Mouse (Mus musculus) limb, embryonic 13.5 days (tissue): ENCODE results near the gene Pdzd11. TPM values are rescaled to one million over a fixed set of nuclear protein-coding genes. Genes with fewer than 3 reads are reported as not detected.

Experiments
- ATAC-seq: fragments of 200-750 bp; cut with Nextera tagmentation; 2 replicates; pipeline ENCODE4 v1.8.0; 2017; ENCODE audit warnings: low read depth, moderate number of reproducible peaks, moderate TSS enrichment; ENCODE audit not compliant: low FRiP score
- H3K27ac ChIP-seq: fragments of 300-500 bp; sonication (generic); 2 replicates; pipeline ENCODE4 v1.5.1; 2015; ENCODE audit warnings: inconsistent platforms, mild to moderate bottlenecking, moderate library complexity
- H3K27me3 ChIP-seq: fragments of 300-500 bp; sonication (generic); 2 replicates; pipeline ENCODE4 v1.6.1; 2015; ENCODE audit warnings: mild to moderate bottlenecking, inconsistent platforms
- H3K36me3 ChIP-seq: fragments of 300-500 bp; sonication (generic); 2 replicates; pipeline ENCODE4 v1.6.1; 2015; ENCODE audit warnings: inconsistent platforms, mild to moderate bottlenecking, moderate library complexity
- H3K4me1 ChIP-seq: fragments of 300-500 bp; sonication (generic); 2 replicates; pipeline ENCODE4 v1.6.1; 2015; ENCODE audit warnings: inconsistent platforms
- H3K4me2 ChIP-seq: fragments of 300-500 bp; sonication (generic); replicated peaks from 2 replicates; pipeline ENCODE4 v1.6.1; 2015; ENCODE audit warnings: inconsistent platforms, mild to moderate bottlenecking, moderate library complexity
- H3K4me3 ChIP-seq: fragments of 300-500 bp; sonication (generic); 2 replicates; pipeline ENCODE4 v1.5.1; 2015; ENCODE audit warnings: moderate library complexity, mild to moderate bottlenecking, inconsistent platforms
- H3K9ac ChIP-seq: fragments of 300-500 bp; sonication (generic); 2 replicates; pipeline ENCODE4 v1.6.1; 2015; ENCODE audit warnings: mild to moderate bottlenecking, inconsistent platforms
- H3K9me3 ChIP-seq: fragments of 300-500 bp; sonication (generic); 2 replicates; pipeline ENCODE4 v1.6.1; 2016; ENCODE audit warnings: inconsistent platforms
- WGBS: fragments of 180-500 bp; shearing (Covaris S2); methylation state at CpG from one replicate; pipeline ENCODE4 v1.1.7; 2015; 5-methylcytosine and 5-hydroxymethylcytosine counted together
- polyA plus RNA-seq: library from polyadenylated mRNA; unstranded; fragments of >200 nt; fragmentation: Nextera tagmentation; extraction: Ambion mirVana; gene quantifications from 2 replicates; pipeline ENCODE4 v1.2.1, GENCODE M21; 2015

The Pdzd11 gene
- 118 and 124 TPM in 2 replicates for polyA plus RNA-seq

- H3K9me3 ChIP-seq, result no peaks in the 10 kb centered on the region
- peak within 1 kb of the TSS; percentile 74 for H3K27ac ChIP-seq
- peak within 1 kb of the TSS; percentile 61 for H3K4me3 ChIP-seq
- H3K9ac ChIP-seq, result peak within 1 kb of the TSS; percentile 69
- ATAC-seq, result peak; percentile 100
- WGBS, result 17% methylated on average over 62 of the region's 62 CpGs
- H3K36me3 ChIP-seq, result peaks cover 9% of the 10 kb centered on the region; the same call in 1 of the 2 replicates
- H3K4me1 ChIP-seq, result no peaks in the 10 kb centered on the region; the same call in 1 of the 2 replicates
- H3K4me2 ChIP-seq, result peak within 1 kb of the TSS; percentile 77
- peaks cover 8% of the 10 kb centered on the region for H3K27me3 ChIP-seq
Observed at GRCm38 (mm10) chrX:100625802-100626793, at the start of gene Pdzd11. Gene Pdzd11, minus strand, starts transcription at chrX:100626568.

- no peak overlapping the region for H3K27ac ChIP-seq
- H3K27me3 ChIP-seq, result no peaks in the 10 kb centered on the region; the same call in 1 of the 2 replicates
- no peaks in the 10 kb centered on the region for H3K36me3 ChIP-seq
- no peaks in the 10 kb centered on the region for H3K4me1 ChIP-seq
- no peaks in the 10 kb centered on the region for H3K9me3 ChIP-seq
- H3K4me3 ChIP-seq, result no peak overlapping the region
- 94% methylated on average over 2 of the region's 2 CpGs for WGBS
- no peak overlapping the region for H3K4me2 ChIP-seq
- no peak overlapping the region for H3K9ac ChIP-seq
- ATAC-seq, result no peak
Observed at GRCm38 (mm10) chrX:100664825-100665224, 38.5 kb upstream of the Pdzd11 start.

GRCm38 (mm10) chrX:100652848-100653247, 26.5 kb upstream of the Pdzd11 start:
- Histone ChIP-seq H3K36me3 (no peaks in the 10 kb centered on the region; the same call in 1 of the 2 replicates), H3K9me3 (no peaks in the 10 kb centered on the region)

GRCm38 (mm10) chrX:100638477-100638876, 12.1 kb upstream of the Pdzd11 start:
- Histone ChIP-seq H3K27me3 (no peaks in the 10 kb centered on the region), H3K9ac (no peak overlapping the region), H3K9me3 (no peaks in the 10 kb centered on the region), H3K27ac (no peak overlapping the region), H3K4me3 (no peak overlapping the region), H3K4me2 (no peak overlapping the region), H3K36me3 (peaks cover 9% of the 10 kb centered on the region), H3K4me1 (no peaks in the 10 kb centered on the region)
- WGBS, result 95% methylated on average over 8 of the region's 8 CpGs
- ATAC-seq, result no peak

More at GRCm38 (mm10) chrX:100652848-100653247, 26.5 kb upstream of the Pdzd11 start:
- no peak for ATAC-seq
- Histone ChIP-seq H3K4me2 (no peak overlapping the region), H3K9ac (no peak overlapping the region), H3K4me1 (no peaks in the 10 kb centered on the region), H3K27ac (no peak overlapping the region), H3K4me3 (no peak overlapping the region), H3K27me3 (peaks cover 3% of the 10 kb centered on the region; the same call in 1 of the 2 replicates)

GRCm38 (mm10) chrX:100629076-100629475, 2.7 kb upstream of the Pdzd11 start:
- Histone ChIP-seq H3K27me3 (peaks cover 8% of the 10 kb centered on the region), H3K4me2 (no peak overlapping the region), H3K9ac (no peak overlapping the region), H3K4me3 (no peak overlapping the region), H3K27ac (no peak overlapping the region), H3K36me3 (no peaks in the 10 kb centered on the region; the same call in 1 of the 2 replicates), H3K9me3 (no peaks in the 10 kb centered on the region), H3K4me1 (no peaks in the 10 kb centered on the region; the same call in 1 of the 2 replicates)
- ATAC-seq, result no peak
- WGBS, result 84% methylated on average over 2 of the region's 2 CpGs

- peaks cover 9% of the 10 kb centered on the region; the same call in 1 of the 2 replicates for H3K36me3 ChIP-seq
- H3K4me1 ChIP-seq, result no peaks in the 10 kb centered on the region; the same call in 1 of the 2 replicates
- H3K9ac ChIP-seq, result peak within 1 kb of the TSS; percentile 69
- H3K4me3 ChIP-seq, result peak within 1 kb of the TSS; percentile 61
- no peaks in the 10 kb centered on the region for H3K9me3 ChIP-seq
- H3K4me2 ChIP-seq, result peak within 1 kb of the TSS; percentile 77
- WGBS, result 15% methylated on average over 3 of the region's 3 CpGs
- peak within 1 kb of the TSS; percentile 74 for H3K27ac ChIP-seq
- no peak for ATAC-seq
- H3K27me3 ChIP-seq, result peaks cover 8% of the 10 kb centered on the region
Observed at GRCm38 (mm10) chrX:100625546-100625801, 894 bp downstream of the Pdzd11 start, which contains the start of gene Kif4. Gene Kif4, plus strand, starts transcription at chrX:100625737.

GRCm38 (mm10) chrX:100625146-100625545, 1.2 kb downstream of the Pdzd11 start:
- H3K4me1 ChIP-seq, result no peaks in the 10 kb centered on the region; the same call in 1 of the 2 replicates
- H3K36me3 ChIP-seq, result peaks cover 9% of the 10 kb centered on the region; the same call in 1 of the 2 replicates
- H3K27ac ChIP-seq, result no peak overlapping the region
- no peak for ATAC-seq
- no peaks in the 10 kb centered on the region for H3K9me3 ChIP-seq
- H3K9ac ChIP-seq, result peak overlapping the region; percentile 62
- peak overlapping the region; percentile 61 for H3K4me2 ChIP-seq
- 25% methylated on average over 7 of the region's 7 CpGs for WGBS
- H3K4me3 ChIP-seq, result peak overlapping the region; percentile 61
- peaks cover 8% of the 10 kb centered on the region for H3K27me3 ChIP-seq

GRCm38 (mm10) chrX:100624242-100624641, 2.1 kb downstream of the Pdzd11 start:
- 0 out of 2 replicates have a peak overlapping the region, but pooled peaks have one; percentile 61 for H3K4me2 ChIP-seq
- H3K9me3 ChIP-seq, result no peaks in the 10 kb centered on the region
- no peak overlapping the region for H3K27ac ChIP-seq
- 91% methylated on average over 4 of the region's 4 CpGs for WGBS
- H3K4me1 ChIP-seq, result no peaks in the 10 kb centered on the region; the same call in 1 of the 2 replicates
- no peak for ATAC-seq
- no peak overlapping the region for H3K9ac ChIP-seq
- H3K4me3 ChIP-seq, result no peak overlapping the region
- peaks cover 8% of the 10 kb centered on the region for H3K27me3 ChIP-seq
- peaks cover 9% of the 10 kb centered on the region; the same call in 1 of the 2 replicates for H3K36me3 ChIP-seq

- 57% methylated on average over 2 of the region's 2 CpGs for WGBS
- Histone ChIP-seq H3K9me3 (no peaks in the 10 kb centered on the region), H3K4me1 (no peaks in the 10 kb centered on the region; the same call in 1 of the 2 replicates), H3K27me3 (peaks cover 20% of the 10 kb centered on the region), H3K9ac (no peak overlapping the region), H3K4me2 (no peak overlapping the region), H3K27ac (no peak overlapping the region), H3K36me3 (peaks cover 9% of the 10 kb centered on the region; the same call in 1 of the 2 replicates), H3K4me3 (no peak overlapping the region)
- no peak for ATAC-seq
Observed at GRCm38 (mm10) chrX:100621366-100621765, 5.0 kb downstream of the Pdzd11 start.

GRCm38 (mm10) chrX:100618488-100618887, 7.9 kb downstream of the Pdzd11 start:
- no peak for ATAC-seq
- Histone ChIP-seq H3K4me2 (no peak overlapping the region), H3K27ac (no peak overlapping the region), H3K4me1 (no peaks in the 10 kb centered on the region), H3K4me3 (no peak overlapping the region), H3K27me3 (peaks cover 15% of the 10 kb centered on the region; the same call in 1 of the 2 replicates), H3K36me3 (peaks cover 6% of the 10 kb centered on the region; the same call in 1 of the 2 replicates), H3K9me3 (no peaks in the 10 kb centered on the region), H3K9ac (no peak overlapping the region)
- 60% methylated on average over 3 of the region's 3 CpGs for WGBS

- peaks cover 22% of the 10 kb centered on the region; the same call in 1 of the 2 replicates for H3K27me3 ChIP-seq
- H3K27ac ChIP-seq, result no peak within 1 kb of the TSS
- no peak within 1 kb of the TSS for H3K4me3 ChIP-seq
- H3K36me3 ChIP-seq, result no peaks in the 10 kb centered on the region
- no peak within 1 kb of the TSS for H3K4me2 ChIP-seq
- no peaks in the 10 kb centered on the region for H3K4me1 ChIP-seq
- H3K9ac ChIP-seq, result no peak within 1 kb of the TSS
- 100% methylated on average over 1 of the region's 1 CpGs for WGBS
- ATAC-seq, result no peak
- no peaks in the 10 kb centered on the region for H3K9me3 ChIP-seq
Observed at GRCm38 (mm10) chrX:100605314-100605713, 21.1 kb downstream of the Pdzd11 start, which contains the start of gene Arr3. Gene Arr3, plus strand, starts transcription at chrX:100605497.

GRCm38 (mm10) chrX:100599755-100600154, 26.6 kb downstream of the Pdzd11 start:
- Histone ChIP-seq H3K36me3 (no peaks in the 10 kb centered on the region), H3K4me2 (no peak overlapping the region), H3K9me3 (no peaks in the 10 kb centered on the region), H3K9ac (no peak overlapping the region), H3K27me3 (peaks cover 34% of the 10 kb centered on the region), H3K4me1 (no peaks in the 10 kb centered on the region), H3K4me3 (no peak overlapping the region), H3K27ac (no peak overlapping the region)
- WGBS, result 60% methylated on average over 4 of the region's 4 CpGs
- ATAC-seq, result no peak
